Mouse (Mus musculus) intestine, embryonic 14.5 days (tissue): ENCODE measurements around the gene Lrrk2. TPM values are rescaled to one million over a fixed set of nuclear protein-coding genes. Genes with fewer than 3 reads are reported as not detected.
A peak's percentile ranks its signal among the peaks of the same experiment; 100 is the strongest.

ENCODE experiments used
- ATAC-seq: fragments of 200-750 bp; cut with Nextera tagmentation; replicated peaks from 2 replicates; pipeline ENCODE4 v1.8.0; 2017; ENCODE audit warnings: low read depth, moderate number of reproducible peaks, moderate TSS enrichment, moderate library complexity; ENCODE audit not compliant: low FRiP score, low TSS enrichment
- DNase-seq: peaks from one replicate; pipeline ENCODE4 v3.0.0-alpha.2; 2018; ENCODE audit warnings: low spot score
- H3K27ac ChIP-seq: fragments of 300-500 bp; sonication (generic); 2 replicates; pipeline ENCODE4 v1.5.1; 2014; ENCODE audit warnings: low read depth, mild to moderate bottlenecking, control low read depth
- H3K27me3 ChIP-seq: fragments of 300-500 bp; sonication (generic); replicated peaks from 2 replicates; pipeline ENCODE4 v1.6.1; 2014; ENCODE audit warnings: low read length, control low read depth; ENCODE audit not compliant: control insufficient read depth, insufficient read depth
- H3K36me3 ChIP-seq: fragments of 300-500 bp; sonication (generic); 2 replicates; pipeline ENCODE4 v1.6.1; 2014; ENCODE audit warnings: low read length, control low read depth; ENCODE audit not compliant: control insufficient read depth, insufficient read depth
- H3K4me1 ChIP-seq: fragments of 300-500 bp; sonication (generic); replicated peaks from 2 replicates; pipeline ENCODE4 v1.6.1; 2014; ENCODE audit warnings: low read length, control low read depth, mixed read lengths; ENCODE audit not compliant: control insufficient read depth, insufficient read depth
- H3K4me2 ChIP-seq: fragments of 300-500 bp; sonication (generic); 2 replicates; pipeline ENCODE4 v1.6.1; 2014; ENCODE audit warnings: low read length
- H3K4me3 ChIP-seq: fragments of 300-500 bp; sonication (generic); 2 replicates; pipeline ENCODE4 v1.5.1; 2014; ENCODE audit warnings: low read depth, low read length, control low read depth, mixed read lengths
- H3K9ac ChIP-seq: fragments of 300-500 bp; sonication (generic); 2 replicates; pipeline ENCODE4 v1.6.1; 2014; ENCODE audit warnings: mild to moderate bottlenecking, low read length
- H3K9me3 ChIP-seq: fragments of 300-500 bp; sonication (generic); 2 replicates; pipeline ENCODE4 v1.6.1; 2016; ENCODE audit warnings: low read length, control low read depth; ENCODE audit not compliant: control insufficient read depth
- WGBS: fragments of 180-500 bp; shearing (Covaris S2); extraction: QIAGEN DNeasy Blood & Tissue Kit; methylation state at CpG from one replicate; pipeline ENCODE4 v1.1.7; 2014; 5-methylcytosine and 5-hydroxymethylcytosine counted together
- polyA plus RNA-seq: library from polyadenylated mRNA; unstranded; fragments of >200 nt; fragmentation: Nextera tagmentation; extraction: Ambion mirVana; gene quantifications from 2 replicates; pipeline ENCODE4 v1.2.1, GENCODE M21; 2014

Gene Lrrk2
- polyA plus RNA-seq, 1 experiment from 2014 or later = 3.4 TPM

DNA sequence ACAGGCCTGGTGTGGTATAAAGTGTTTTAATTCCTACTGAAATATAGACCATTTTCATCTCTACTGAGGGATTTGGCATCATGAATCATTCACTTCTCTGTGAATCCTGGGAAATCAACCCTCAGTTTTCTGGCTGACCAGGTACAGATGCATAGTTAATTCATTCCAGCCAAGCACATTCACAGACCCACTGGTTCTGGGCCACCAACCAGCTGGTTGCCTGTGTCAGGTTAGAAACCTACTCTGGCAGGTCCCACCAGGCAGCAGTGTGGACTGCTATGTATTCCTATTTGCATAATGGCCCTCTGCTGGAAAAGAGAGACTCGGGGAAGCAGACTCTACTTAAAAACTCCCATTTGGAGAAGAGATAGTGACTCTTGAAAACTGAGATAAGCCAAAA, 27.9 kb downstream of the Lrrk2 start:
- no peak overlapping the region for H3K4me3 ChIP-seq
- H3K36me3 ChIP-seq = no peaks in the 10 kb centered on the region
- H3K27me3 ChIP-seq = no peaks in the 10 kb centered on the region
- H3K27ac ChIP-seq = no peak overlapping the region
- H3K4me2 ChIP-seq = no peak overlapping the region
- H3K9ac ChIP-seq = no peak overlapping the region
- DNase-seq (no peak), ATAC-seq (no peak)
- WGBS = 46% methylated on average over 1 of the region's 1 CpGs
- no peaks in the 10 kb centered on the region for H3K4me1 ChIP-seq
- no peaks in the 10 kb centered on the region for H3K9me3 ChIP-seq

DNA sequence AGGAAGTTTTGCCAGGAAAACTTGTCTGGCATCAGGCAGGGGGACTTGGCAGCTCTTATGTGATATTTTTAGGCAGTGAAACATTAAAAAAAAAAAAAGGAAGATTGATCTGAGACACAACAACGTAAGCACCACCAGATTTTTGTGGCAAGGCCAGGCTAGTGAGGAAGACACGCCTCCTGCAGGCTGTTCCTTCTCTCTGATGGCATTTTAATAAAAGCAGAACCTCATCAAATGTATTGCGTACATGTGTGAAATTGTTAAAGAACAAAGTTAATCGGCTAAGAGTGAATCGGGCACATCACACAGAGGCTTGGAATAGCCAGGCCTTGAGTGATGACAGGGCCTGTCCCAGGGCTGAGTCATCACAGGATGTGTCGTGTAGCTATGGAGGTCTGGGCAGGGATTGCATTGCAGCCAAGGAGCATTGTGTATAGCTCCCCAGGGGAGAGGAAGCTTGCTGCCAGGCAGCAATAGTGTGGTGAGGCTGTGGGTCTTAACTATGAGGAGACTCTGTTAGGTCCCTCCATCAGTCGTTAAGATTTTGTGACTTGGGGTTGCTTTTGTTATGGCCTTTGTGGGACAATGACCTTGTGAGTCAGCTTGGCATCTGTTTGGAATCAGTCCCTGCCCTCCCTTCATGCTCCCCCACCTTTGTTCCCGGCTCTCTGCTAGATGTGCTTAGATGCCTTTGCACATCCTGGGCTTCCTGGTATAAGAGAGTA, 30.2 kb downstream of the Lrrk2 start:
- DNase-seq = no peak

DNA sequence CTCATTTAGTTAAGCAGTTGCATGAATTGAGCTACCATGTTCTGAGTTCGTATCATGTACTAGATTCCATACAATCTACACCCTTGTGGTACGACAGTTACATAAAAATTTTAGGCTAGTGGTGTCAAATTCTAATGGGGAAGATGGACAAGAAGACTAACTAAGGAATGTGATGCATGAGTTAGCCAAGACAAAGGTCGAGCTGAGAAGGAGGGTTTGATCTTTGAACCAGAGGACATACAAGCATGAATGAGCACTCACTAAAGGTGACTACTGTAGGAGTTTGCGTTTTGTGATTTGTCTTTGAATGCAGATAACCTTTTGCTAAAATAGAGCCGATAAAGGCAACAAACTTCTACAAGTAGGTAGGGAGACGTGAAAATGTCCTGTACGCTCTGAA, 31.1 kb downstream of the Lrrk2 start:
- H3K9me3 ChIP-seq = no peaks in the 10 kb centered on the region
- no peaks in the 10 kb centered on the region for H3K27me3 ChIP-seq
- no peak overlapping the region for H3K4me3 ChIP-seq
- H3K27ac ChIP-seq = no peak overlapping the region
- ATAC-seq (no peak), DNase-seq (no peak)
- 92% methylated on average over 7 of the region's 7 CpGs for WGBS
- no peaks in the 10 kb centered on the region for H3K4me1 ChIP-seq
- no peaks in the 10 kb centered on the region for H3K36me3 ChIP-seq
- no peak overlapping the region for H3K9ac ChIP-seq
- H3K4me2 ChIP-seq = no peak overlapping the region

More for the DNA sequence above, 30.2 kb downstream of the Lrrk2 start:
- Histone ChIP-seq H3K4me3 (no peak overlapping the region), H3K9me3 (no peaks in the 10 kb centered on the region), H3K27ac (no peak overlapping the region), H3K36me3 (no peaks in the 10 kb centered on the region), H3K9ac (no peak overlapping the region), H3K4me1 (no peaks in the 10 kb centered on the region), H3K27me3 (no peaks in the 10 kb centered on the region), H3K4me2 (no peak overlapping the region)
- WGBS = 56% methylated on average over 8 of the region's 8 CpGs
- ATAC-seq = no peak

DNA sequence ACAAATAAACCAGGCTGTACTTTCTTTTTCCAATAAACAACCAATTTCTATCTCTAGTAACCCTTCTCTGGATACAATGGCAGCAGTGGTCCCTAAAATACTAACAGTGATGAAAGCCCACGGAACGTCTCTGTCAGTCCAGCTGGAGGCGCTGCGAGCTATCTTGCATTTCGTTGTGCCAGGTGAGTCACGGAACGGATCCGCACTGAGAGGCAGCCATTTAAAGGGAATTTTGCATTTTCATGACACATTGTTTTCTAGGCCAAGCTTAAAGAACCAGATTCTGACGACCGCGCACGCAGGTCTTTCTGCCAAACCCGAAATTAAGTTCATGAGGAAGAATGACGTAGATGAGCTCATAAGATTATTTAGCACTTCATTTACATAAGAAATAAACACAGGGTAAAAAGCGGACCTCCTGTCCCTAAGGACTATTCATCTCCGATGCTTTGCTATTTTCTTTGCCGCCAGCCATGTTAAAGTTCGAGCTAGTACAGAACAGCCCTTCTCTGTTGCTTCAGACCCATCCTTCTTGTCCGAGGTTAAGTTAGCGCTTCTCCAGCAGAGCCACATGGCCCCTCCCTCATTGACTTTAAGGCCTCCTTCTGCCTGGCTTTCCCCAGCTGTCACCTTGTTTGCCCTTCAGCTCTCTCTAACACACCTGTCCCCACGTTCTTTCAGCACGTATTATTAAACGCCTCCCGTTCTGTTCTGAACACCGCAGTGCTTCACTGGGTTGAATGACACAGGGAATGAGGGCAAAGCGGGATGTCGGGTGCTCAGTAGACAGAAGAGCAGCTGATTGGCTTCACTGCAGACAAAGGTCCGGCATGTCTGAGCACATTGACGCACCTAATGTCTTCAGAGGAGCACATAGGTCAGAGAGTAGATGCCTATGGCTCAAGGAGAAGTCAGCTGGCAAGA, 36.5 kb downstream of the Lrrk2 start:
- 34% methylated on average over 29 of the region's 29 CpGs for WGBS
- Histone ChIP-seq H3K36me3 (no peaks in the 10 kb centered on the region), H3K4me2 (peak overlapping the region; percentile 41), H3K9me3 (no peaks in the 10 kb centered on the region), H3K4me3 (peak overlapping the region; percentile 13; the same call in 1 of the 2 replicates), H3K4me1 (no peaks in the 10 kb centered on the region), H3K9ac (no peak overlapping the region), H3K27ac (no peak overlapping the region), H3K27me3 (no peaks in the 10 kb centered on the region)
- no peak for ATAC-seq
- peak; percentile 51 for DNase-seq

DNA sequence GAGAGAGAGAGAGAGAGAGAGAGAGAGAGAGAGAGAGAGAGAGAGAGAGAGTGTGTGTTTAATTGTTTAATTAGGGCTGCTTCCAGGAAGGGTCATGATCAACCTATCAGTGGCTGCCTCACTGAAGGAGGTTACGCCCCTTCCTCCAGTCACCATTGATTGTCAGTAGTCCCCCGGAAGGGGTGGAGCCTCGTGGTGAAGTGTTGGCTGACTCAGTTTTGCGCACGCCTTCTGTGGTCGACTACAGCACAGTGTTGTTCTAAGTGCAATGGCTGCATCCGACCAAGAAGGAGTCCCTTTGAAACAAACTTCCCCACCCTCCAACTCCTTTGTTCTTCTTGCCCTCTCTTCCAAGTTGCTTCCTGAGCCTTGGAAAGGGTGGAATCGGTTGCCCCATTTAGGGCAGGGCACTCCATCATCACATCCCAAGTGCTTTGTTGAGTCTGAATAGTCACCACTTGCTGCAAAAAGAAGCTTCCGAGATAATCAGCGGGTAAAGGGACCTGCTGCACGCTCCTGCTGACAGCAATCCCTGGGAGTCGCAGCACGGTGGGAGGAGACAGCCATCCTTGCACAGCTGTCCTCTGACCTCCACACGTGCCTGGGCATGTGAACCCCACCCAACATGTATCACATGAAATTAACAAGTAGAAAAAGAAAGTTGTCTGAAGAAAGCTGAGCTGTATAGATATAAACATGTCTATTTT, 62.4 kb downstream of the Lrrk2 start:
- Histone ChIP-seq H3K9ac (no peak overlapping the region), H3K4me1 (no peaks in the 10 kb centered on the region), H3K9me3 (no peaks in the 10 kb centered on the region), H3K27me3 (no peaks in the 10 kb centered on the region), H3K36me3 (no peaks in the 10 kb centered on the region), H3K27ac (no peak overlapping the region), H3K4me2 (no peak overlapping the region), H3K4me3 (no peak overlapping the region)
- 86% methylated on average over 14 of the region's 14 CpGs for WGBS
- DNase-seq (no peak), ATAC-seq (no peak)

DNA sequence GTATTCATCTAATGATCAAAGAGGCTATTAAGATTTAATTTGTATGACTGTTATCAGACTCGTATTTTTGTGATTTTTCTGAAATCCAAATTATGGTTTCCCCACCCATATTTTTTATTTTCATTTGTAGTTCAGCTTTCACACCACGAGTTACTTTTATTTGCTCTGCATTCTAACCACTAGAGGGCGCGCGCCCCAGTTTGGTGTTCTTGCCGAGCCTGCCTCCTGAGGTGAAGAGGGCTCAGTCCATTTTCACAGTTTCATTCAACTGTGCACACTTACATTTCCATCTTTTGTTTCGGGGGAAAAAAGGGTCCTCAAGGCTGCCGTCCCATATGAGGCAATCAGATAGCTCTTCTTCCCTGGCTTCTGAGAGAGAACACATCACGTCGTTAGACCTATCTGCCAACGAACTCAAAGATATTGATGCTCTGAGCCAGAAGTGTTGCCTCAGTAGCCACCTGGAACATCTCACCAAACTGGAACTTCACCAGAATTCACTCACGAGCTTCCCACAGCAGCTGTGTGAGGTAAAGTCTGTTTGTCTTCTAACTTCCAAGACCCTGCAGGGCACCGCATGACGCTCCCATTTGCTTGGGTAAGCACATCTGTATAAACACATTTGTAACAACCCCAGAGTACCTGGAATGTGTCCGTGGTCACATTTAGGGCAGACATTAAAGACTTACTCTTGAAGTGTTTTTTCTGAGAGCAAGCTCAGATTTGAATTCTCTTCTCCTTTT, 64.0 kb downstream of the Lrrk2 start:
- H3K9ac ChIP-seq = no peak overlapping the region
- H3K27me3 ChIP-seq = no peaks in the 10 kb centered on the region
- 27% methylated on average over 15 of the region's 15 CpGs for WGBS
- H3K4me2 ChIP-seq = no peak overlapping the region
- H3K9me3 ChIP-seq = no peaks in the 10 kb centered on the region
- no peak overlapping the region for H3K4me3 ChIP-seq
- no peaks in the 10 kb centered on the region for H3K36me3 ChIP-seq
- H3K27ac ChIP-seq = no peak overlapping the region
- DNase-seq (peak; percentile 77), ATAC-seq (no peak)
- no peaks in the 10 kb centered on the region for H3K4me1 ChIP-seq

DNA sequence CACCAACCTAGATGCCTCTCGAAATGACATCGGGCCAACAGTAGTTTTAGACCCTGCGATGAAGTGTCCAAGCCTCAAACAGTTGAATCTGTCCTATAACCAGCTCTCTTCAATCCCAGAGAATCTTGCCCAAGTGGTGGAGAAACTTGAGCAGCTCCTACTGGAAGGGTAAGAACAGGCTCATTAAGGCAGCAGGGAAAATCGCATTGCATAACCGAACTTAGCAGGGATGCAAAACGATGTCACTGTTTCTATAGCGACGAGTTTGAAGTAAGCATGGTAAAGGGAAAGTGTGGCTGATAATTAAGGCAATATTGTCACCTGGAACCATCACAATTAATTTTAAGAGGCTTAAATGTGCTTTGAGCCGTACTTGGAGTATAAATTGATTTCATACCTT, 65.8 kb downstream of the Lrrk2 start:
- Histone ChIP-seq H3K27me3 (no peaks in the 10 kb centered on the region), H3K36me3 (no peaks in the 10 kb centered on the region), H3K9me3 (no peaks in the 10 kb centered on the region), H3K4me2 (no peak overlapping the region), H3K4me1 (no peaks in the 10 kb centered on the region), H3K27ac (no peak overlapping the region), H3K9ac (no peak overlapping the region), H3K4me3 (no peak overlapping the region)
- DNase-seq (no peak), ATAC-seq (no peak)
- 84% methylated on average over 9 of the region's 9 CpGs for WGBS

DNA sequence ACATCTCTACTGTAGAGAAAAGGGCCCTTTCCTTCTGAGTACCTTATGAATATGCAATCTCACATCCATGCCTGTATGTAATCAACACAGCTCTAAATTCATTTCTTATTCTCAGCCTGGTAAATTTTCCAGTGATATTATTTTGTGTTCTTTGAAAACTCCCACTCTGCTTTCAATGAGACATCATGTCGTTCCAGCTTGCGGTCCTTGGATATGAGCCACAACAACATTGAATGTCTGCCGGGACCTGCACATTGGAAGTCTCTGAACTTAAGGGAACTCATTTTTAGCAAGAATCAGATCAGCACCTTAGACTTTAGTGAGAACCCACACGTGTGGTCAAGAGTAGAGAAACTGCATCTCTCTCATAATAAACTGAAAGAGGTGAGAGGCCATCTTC, 72.5 kb downstream of the Lrrk2 start:
- Histone ChIP-seq H3K4me2 (no peak overlapping the region), H3K36me3 (no peaks in the 10 kb centered on the region)
- WGBS = 86% methylated on average over 4 of the region's 4 CpGs

More for the DNA sequence above, 72.5 kb downstream of the Lrrk2 start:
- Histone ChIP-seq H3K9ac (no peak overlapping the region), H3K27ac (no peak overlapping the region), H3K9me3 (no peaks in the 10 kb centered on the region), H3K27me3 (no peaks in the 10 kb centered on the region), H3K4me1 (no peaks in the 10 kb centered on the region), H3K4me3 (no peak overlapping the region)
- no peak for ATAC-seq
- DNase-seq = no peak
